Mouse (Mus musculus) intestine, embryonic 16.5 days (tissue): Measurements from ENCODE around the gene Fry. TPM values are rescaled to one million over a fixed set of nuclear protein-coding genes. Genes with fewer than 3 reads are reported as not detected.

Source experiments
- ATAC-seq: fragments of 200-750 bp; cut with Nextera tagmentation; 2 replicates; pipeline ENCODE4 v1.8.0; 2017; ENCODE audit warnings: moderate TSS enrichment, moderate library complexity
- H3K27ac ChIP-seq: fragments of 300-500 bp; sonication (generic); 2 replicates; pipeline ENCODE4 v1.5.1; 2014; ENCODE audit warnings: mild to moderate bottlenecking, low read length
- H3K27me3 ChIP-seq: fragments of 300-500 bp; sonication (generic); replicated peaks from 2 replicates; pipeline ENCODE4 v1.6.1; 2014; ENCODE audit warnings: low read length, control low read depth, mixed read lengths; ENCODE audit not compliant: control insufficient read depth, insufficient read depth
- H3K36me3 ChIP-seq: fragments of 300-500 bp; sonication (generic); 2 replicates; pipeline ENCODE4 v1.6.1; 2014; ENCODE audit warnings: low read length, control low read depth; ENCODE audit not compliant: control insufficient read depth, insufficient read depth
- H3K4me1 ChIP-seq: fragments of 300-500 bp; sonication (generic); 2 replicates; pipeline ENCODE4 v1.6.1; 2014; ENCODE audit warnings: low read length, control low read depth, mixed read lengths; ENCODE audit not compliant: control insufficient read depth, insufficient read depth
- H3K4me2 ChIP-seq: fragments of 300-500 bp; sonication (generic); 2 replicates; pipeline ENCODE4 v1.6.1; 2014; ENCODE audit warnings: low read depth, low read length, control low read depth
- H3K4me3 ChIP-seq: fragments of 300-500 bp; sonication (generic); 2 replicates; pipeline ENCODE4 v1.5.1; 2014; ENCODE audit warnings: mild to moderate bottlenecking, low read length
- H3K9ac ChIP-seq: fragments of 300-500 bp; sonication (generic); 2 replicates; pipeline ENCODE4 v1.6.1; 2014; ENCODE audit warnings: low read depth, low read length
- H3K9me3 ChIP-seq: fragments of 300-500 bp; sonication (generic); 2 replicates; pipeline ENCODE4 v1.6.1; 2016; ENCODE audit warnings: low read length, control low read depth; ENCODE audit not compliant: control insufficient read depth
- WGBS: fragments of 180-500 bp; shearing (Covaris S2); extraction: QIAGEN DNeasy Blood & Tissue Kit; methylation state at CpG from one replicate; pipeline ENCODE4 v1.1.7; 2014; 5-methylcytosine and 5-hydroxymethylcytosine counted together
- polyA plus RNA-seq: library from polyadenylated mRNA; unstranded; fragments of >200 nt; fragmentation: Nextera tagmentation; extraction: Ambion mirVana; gene quantifications from 2 replicates; pipeline ENCODE4 v1.2.1, GENCODE M21; 2015

The Fry gene
- polyA plus RNA-seq, 1 experiment from 2014 or later, result 6.1 TPM

GRCm38 (mm10) chr5:150219457-150219856 is 101.0 kb downstream of the Fry start:
- Histone ChIP-seq H3K27me3 (no peaks in the 10 kb centered on the region), H3K9ac (no peak overlapping the region), H3K4me3 (no peak overlapping the region), H3K4me2 (no peak overlapping the region), H3K27ac (no peak overlapping the region), H3K9me3 (no peaks in the 10 kb centered on the region), H3K36me3 (no peaks in the 10 kb centered on the region), H3K4me1 (no peaks in the 10 kb centered on the region)
- WGBS, result 78% methylated on average over 8 of the region's 8 CpGs
- no peak for ATAC-seq

GRCm38 (mm10) chr5:150220333-150220732 is 101.9 kb downstream of the Fry start:
- no peak for ATAC-seq
- Histone ChIP-seq H3K36me3 (no peaks in the 10 kb centered on the region), H3K27me3 (no peaks in the 10 kb centered on the region), H3K4me1 (no peaks in the 10 kb centered on the region), H3K4me3 (no peak overlapping the region), H3K27ac (no peak overlapping the region), H3K9ac (no peak overlapping the region), H3K4me2 (no peak overlapping the region), H3K9me3 (no peaks in the 10 kb centered on the region)
- WGBS, result 38% methylated on average over 7 of the region's 7 CpGs

GRCm38 (mm10) chr5:150221806-150222205 is 103.4 kb downstream of the Fry start:
- Histone ChIP-seq H3K4me2 (no peak overlapping the region), H3K4me1 (no peaks in the 10 kb centered on the region), H3K27ac (no peak overlapping the region), H3K9ac (no peak overlapping the region), H3K9me3 (no peaks in the 10 kb centered on the region), H3K27me3 (no peaks in the 10 kb centered on the region), H3K36me3 (no peaks in the 10 kb centered on the region), H3K4me3 (no peak overlapping the region)
- ATAC-seq, result no peak
- WGBS, result 80% methylated on average over 6 of the region's 6 CpGs

GRCm38 (mm10) chr5:150223546-150224239 is 105.2 kb downstream of the Fry start:
- Histone ChIP-seq H3K4me3 (no peak overlapping the region), H3K9ac (no peak overlapping the region), H3K36me3 (no peaks in the 10 kb centered on the region), H3K4me2 (no peak overlapping the region), H3K27me3 (no peaks in the 10 kb centered on the region), H3K9me3 (no peaks in the 10 kb centered on the region), H3K4me1 (no peaks in the 10 kb centered on the region), H3K27ac (no peak overlapping the region)
- no peak for ATAC-seq
- WGBS, result 87% methylated on average over 10 of the region's 10 CpGs

GRCm38 (mm10) chr5:150229086-150229485 is 110.6 kb downstream of the Fry start:
- H3K4me2 ChIP-seq, result no peak overlapping the region
- no peak overlapping the region for H3K27ac ChIP-seq
- H3K9ac ChIP-seq, result no peak overlapping the region
- no peaks in the 10 kb centered on the region for H3K36me3 ChIP-seq
- 73% methylated on average over 5 of the region's 5 CpGs for WGBS
- peaks cover 4% of the 10 kb centered on the region; the same call in 1 of the 2 replicates for H3K9me3 ChIP-seq
- H3K4me1 ChIP-seq, result peaks cover 3% of the 10 kb centered on the region; the same call in 1 of the 2 replicates
- H3K4me3 ChIP-seq, result no peak overlapping the region
- H3K27me3 ChIP-seq, result no peaks in the 10 kb centered on the region
- ATAC-seq, result no peak

- ATAC-seq, result no peak
- Histone ChIP-seq H3K4me3 (no peak overlapping the region), H3K27me3 (no peaks in the 10 kb centered on the region), H3K36me3 (no peaks in the 10 kb centered on the region), H3K27ac (no peak overlapping the region), H3K9me3 (peaks cover 4% of the 10 kb centered on the region; the same call in 1 of the 2 replicates), H3K4me1 (peaks cover 3% of the 10 kb centered on the region; the same call in 1 of the 2 replicates), H3K9ac (no peak overlapping the region), H3K4me2 (no peak overlapping the region)
- WGBS, result 92% methylated on average over 4 of the region's 4 CpGs
These were observed 111.3 kb downstream of the Fry start for GRCm38 (mm10) chr5:150229776-150230175.

- ATAC-seq, result peak; percentile 62; the same call in 1 of the 2 replicates
- Histone ChIP-seq H3K27ac (no peak overlapping the region), H3K4me1 (peaks cover 3% of the 10 kb centered on the region; the same call in 1 of the 2 replicates), H3K36me3 (no peaks in the 10 kb centered on the region), H3K4me2 (0 out of 2 replicates have a peak overlapping the region, but pooled peaks have one; percentile 14), H3K9ac (no peak overlapping the region), H3K4me3 (no peak overlapping the region), H3K9me3 (peaks cover 4% of the 10 kb centered on the region; the same call in 1 of the 2 replicates), H3K27me3 (no peaks in the 10 kb centered on the region)
- WGBS, result 37% methylated on average over 18 of the region's 21 CpGs
These were observed 114.0 kb downstream of the Fry start for GRCm38 (mm10) chr5:150232159-150233150.

- Histone ChIP-seq H3K27me3 (no peaks in the 10 kb centered on the region), H3K4me2 (0 out of 2 replicates have a peak overlapping the region, but pooled peaks have one; percentile 14), H3K4me3 (no peak overlapping the region), H3K27ac (no peak overlapping the region), H3K36me3 (no peaks in the 10 kb centered on the region), H3K4me1 (peaks cover 3% of the 10 kb centered on the region; the same call in 1 of the 2 replicates), H3K9me3 (peaks cover 4% of the 10 kb centered on the region; the same call in 1 of the 2 replicates), H3K9ac (no peak overlapping the region)
- peak; percentile 74 for ATAC-seq
- WGBS, result 57% methylated on average over 17 of the region's 17 CpGs
These were observed 114.9 kb downstream of the Fry start for GRCm38 (mm10) chr5:150233154-150233886.
